Mouse (Mus musculus): ENCODE data around the gene Islr2. TPM values are rescaled to one million over a fixed set of nuclear protein-coding genes. Genes with fewer than 3 reads are reported as not detected.
A peak's percentile ranks its signal among the peaks of the same experiment; 100 is the strongest.

Islr2 gene
- polyA plus RNA-seq, 1 experiment from 2014 or later, result 6.6 TPM

DNA sequence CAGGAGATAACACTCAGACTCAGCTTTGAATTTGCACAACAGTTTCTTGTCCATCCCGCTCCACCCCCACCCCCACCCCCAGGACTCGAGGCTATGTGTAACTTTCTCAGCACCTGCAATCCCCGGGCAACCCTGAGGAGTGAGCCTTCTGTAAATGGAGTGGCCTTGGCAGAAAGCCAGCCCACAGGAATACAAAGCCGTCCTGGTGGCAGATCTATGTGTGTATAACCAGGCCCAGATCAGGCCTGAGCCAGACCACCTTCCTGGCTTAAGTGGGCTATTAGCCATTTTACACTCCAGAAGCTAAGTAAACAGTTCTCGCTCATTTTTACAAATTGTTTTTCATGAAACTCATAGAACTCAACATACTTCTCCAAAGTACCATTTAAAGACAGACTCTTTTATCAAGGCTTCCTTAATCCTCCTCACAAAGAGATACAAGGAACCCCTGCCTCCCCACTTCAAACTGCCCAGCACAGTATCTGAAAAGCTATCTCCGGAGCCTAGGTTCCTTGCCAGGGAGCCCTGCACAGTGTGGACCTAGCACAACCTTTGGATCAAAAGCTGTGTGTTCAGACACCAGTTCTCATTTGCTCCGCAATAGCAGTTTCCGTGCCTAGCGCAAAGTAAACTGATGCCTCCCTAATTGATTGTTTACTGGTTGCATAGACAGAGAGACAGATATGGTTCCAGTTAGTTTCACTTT, 37.8 kb upstream of the Islr2 start:
- Histone ChIP-seq H3K4me1 (replicated peaks) (peaks cover 5% of the 10 kb centered on the region), H3K27me3 (ENCODE audit: insufficient read depth, poor library complexity, severe bottlenecking) (no peaks in the 10 kb centered on the region), H3K9me3 (no peaks in the 10 kb centered on the region), H3K4me3 (no peak overlapping the region), H3K36me3 (no peaks in the 10 kb centered on the region), H3K27ac (no peak overlapping the region)
- 75% methylated on average over 9 of the region's 9 CpGs for WGBS
- DNase-seq (ENCODE audit: low spot score), result no peak

DNA sequence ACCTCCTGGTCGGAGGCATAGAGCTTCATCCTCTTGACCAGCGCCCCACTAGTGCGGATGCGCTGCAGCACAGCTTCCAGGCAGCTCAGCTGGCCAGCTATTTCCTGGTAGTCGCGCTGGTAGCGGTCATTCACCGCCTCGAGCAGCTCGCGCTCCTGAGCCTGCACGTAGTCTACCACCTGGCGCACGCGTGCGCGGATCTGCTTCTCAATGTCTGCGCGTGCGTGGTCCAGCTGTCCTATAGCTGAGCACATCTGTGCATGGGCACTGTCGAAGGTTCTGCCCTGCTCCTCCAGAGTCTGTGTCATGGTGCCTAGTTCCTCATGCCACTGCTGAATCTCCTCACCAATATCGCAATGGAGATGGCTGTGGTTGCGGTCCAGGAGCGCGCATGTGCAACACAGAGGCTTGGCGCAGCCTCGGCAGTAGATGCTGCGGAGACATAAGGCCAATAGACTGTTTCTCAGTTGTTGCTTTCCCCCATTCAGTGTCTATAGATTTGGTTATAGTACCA, 30.4 kb upstream of the Islr2 start:
- Histone ChIP-seq H3K27ac (no peak overlapping the region), H3K27me3 (ENCODE audit: insufficient read depth, poor library complexity, severe bottlenecking) (no peaks in the 10 kb centered on the region), H3K9me3 (no peaks in the 10 kb centered on the region), H3K36me3 (peaks cover 51% of the 10 kb centered on the region), H3K4me1 (replicated peaks) (no peaks in the 10 kb centered on the region), H3K4me3 (no peak overlapping the region)
- no peak for DNase-seq (ENCODE audit: low spot score)
- WGBS, result 97% methylated on average over 28 of the region's 28 CpGs

DNA sequence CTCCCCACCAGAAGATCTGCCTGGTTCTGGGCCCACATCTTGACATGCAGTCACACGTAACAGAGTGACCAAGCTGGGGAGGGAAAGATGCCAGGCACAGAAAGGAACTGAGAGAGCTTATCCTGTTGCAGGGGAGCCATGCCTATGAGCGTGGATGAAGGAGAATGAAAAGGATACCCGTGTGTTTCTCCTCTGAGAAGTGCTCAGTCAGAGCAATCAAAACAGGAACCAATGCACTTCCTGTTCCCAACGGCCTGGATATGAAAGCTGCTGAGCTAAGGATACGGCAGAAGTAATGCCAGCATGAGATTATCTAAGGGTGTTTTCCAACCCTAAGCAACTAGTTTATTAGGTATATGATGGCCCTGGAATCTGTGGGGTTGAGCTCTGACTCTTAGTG, 28.3 kb upstream of the Islr2 start:
- H3K27ac ChIP-seq, result no peak overlapping the region
- H3K36me3 ChIP-seq, result peaks cover 73% of the 10 kb centered on the region
- 78% methylated on average over 5 of the region's 5 CpGs for WGBS
- H3K4me1 ChIP-seq (replicated peaks), result no peaks in the 10 kb centered on the region
- no peak for DNase-seq (ENCODE audit: low spot score)
- H3K4me3 ChIP-seq, result no peak overlapping the region
- H3K27me3 ChIP-seq (ENCODE audit: insufficient read depth, poor library complexity, severe bottlenecking), result no peaks in the 10 kb centered on the region
- no peaks in the 10 kb centered on the region for H3K9me3 ChIP-seq

DNA sequence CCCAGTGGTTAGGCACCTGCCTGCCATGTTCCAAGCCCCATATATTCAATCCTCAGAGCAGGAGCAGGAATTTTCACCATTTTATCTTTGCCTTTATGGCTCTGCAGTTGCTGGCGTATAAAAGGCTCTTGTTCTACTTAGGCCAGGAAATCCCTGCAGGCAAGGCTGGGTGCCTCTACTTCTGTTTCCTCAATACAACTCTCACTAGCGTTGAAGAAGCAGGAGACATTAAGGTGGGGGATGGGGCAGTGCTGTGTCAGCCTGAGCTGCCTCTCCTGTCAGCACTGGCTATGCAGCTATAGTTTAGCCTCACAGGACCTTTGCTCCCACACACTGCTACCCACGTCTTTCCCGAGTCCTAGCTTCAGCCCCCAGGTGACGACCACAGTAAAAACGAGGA, 27.6 kb upstream of the Islr2 start:
- Histone ChIP-seq H3K9me3 (no peaks in the 10 kb centered on the region), H3K4me1 (replicated peaks) (no peaks in the 10 kb centered on the region), H3K4me3 (no peak overlapping the region), H3K27me3 (ENCODE audit: insufficient read depth, poor library complexity, severe bottlenecking) (no peaks in the 10 kb centered on the region), H3K36me3 (peaks cover 78% of the 10 kb centered on the region), H3K27ac (no peak overlapping the region)
- no peak for DNase-seq (ENCODE audit: low spot score)
- 68% methylated on average over 6 of the region's 6 CpGs for WGBS

DNA sequence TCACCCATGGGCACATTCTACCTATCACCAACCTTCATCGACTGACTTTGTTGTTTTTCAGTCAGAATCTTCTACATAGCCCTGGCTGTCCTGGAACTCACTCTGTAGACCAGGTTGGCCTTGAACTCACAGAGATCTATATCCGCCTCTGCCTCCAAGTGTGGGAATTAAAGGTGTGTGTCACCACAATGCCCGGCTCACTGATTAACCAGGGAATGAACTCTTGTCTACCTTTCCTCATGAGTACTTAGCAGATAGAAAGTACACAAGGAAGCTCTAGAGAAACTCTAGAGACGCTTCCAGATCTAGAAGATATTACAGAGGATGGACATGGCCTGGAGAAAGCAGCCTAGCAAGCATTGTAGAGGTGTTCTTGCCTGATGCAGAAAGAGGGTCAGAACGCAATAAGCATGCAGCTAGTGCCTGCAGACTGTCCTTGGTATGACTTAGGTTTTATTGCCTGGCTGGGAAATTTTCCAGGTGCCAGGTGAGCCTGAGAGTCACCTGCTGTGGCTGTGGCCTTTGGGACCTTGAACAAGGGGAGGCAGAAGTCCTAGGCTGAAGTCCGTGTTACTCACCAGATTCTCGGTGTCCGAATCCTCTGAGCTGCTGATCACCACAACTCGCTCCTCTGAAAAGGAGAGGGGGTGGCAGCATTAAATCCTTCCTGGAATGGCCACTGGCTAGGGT, 24.8 kb upstream of the Islr2 start:
- no peaks in the 10 kb centered on the region for H3K4me1 ChIP-seq (replicated peaks)
- peaks cover 81% of the 10 kb centered on the region for H3K36me3 ChIP-seq
- no peaks in the 10 kb centered on the region for H3K27me3 ChIP-seq (ENCODE audit: insufficient read depth, poor library complexity, severe bottlenecking)
- no peak for DNase-seq (ENCODE audit: low spot score)
- no peak overlapping the region for H3K4me3 ChIP-seq
- WGBS, result 94% methylated on average over 9 of the region's 9 CpGs
- no peaks in the 10 kb centered on the region for H3K9me3 ChIP-seq
- no peak overlapping the region for H3K27ac ChIP-seq

DNA sequence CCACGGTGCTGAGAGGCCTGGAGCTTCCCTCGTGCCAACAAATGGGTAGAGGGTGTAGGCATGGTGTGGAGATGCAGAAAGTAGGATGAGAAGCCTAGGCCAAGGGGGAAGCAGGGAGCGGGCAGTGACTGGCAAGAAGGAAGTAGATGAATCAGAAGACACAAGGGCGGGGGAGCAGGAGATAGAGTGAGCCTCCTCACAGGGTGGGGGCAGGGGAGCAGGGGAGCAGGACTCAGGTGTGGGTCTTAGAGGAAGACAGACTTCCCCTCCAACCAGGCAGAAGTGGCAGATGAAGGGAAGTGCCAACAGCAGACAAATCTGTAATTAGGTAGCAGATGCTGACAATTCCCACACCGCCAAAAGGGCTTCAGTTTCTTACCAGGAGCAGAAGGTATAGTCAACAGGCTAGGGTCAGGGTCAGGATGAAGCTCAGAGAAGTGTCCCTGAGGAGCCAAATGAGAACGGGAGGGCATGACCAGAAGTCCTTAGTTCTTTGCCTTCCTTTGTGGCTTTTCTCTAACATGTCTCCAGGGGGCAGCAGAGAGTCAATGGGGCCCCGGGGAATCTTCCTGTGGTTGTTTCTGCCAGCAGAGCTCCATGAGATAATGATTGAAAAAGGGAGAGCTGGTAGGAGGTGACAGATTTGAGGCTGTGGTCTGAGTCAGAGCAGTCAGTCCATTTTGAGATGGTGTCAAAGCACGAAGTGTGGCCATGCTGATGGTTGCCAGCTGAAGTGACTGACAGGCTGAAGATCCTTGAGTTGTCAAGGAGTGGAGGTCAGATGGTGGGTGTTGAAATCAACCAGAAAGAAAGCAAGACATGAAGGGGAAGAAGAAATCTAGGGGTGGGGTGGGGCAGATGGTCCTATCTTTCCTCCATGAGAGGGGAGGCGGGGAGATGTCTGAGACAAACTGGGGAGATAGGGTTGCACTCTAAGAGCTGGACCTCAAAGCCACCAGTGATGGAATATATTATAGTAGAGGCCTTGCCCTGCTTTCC, 22.1 kb upstream of the Islr2 start:
- Histone ChIP-seq H3K4me3 (no peak overlapping the region), H3K27ac (no peak overlapping the region), H3K9me3 (no peaks in the 10 kb centered on the region), H3K36me3 (peaks cover 66% of the 10 kb centered on the region), H3K27me3 (ENCODE audit: insufficient read depth, poor library complexity, severe bottlenecking) (no peaks in the 10 kb centered on the region), H3K4me1 (replicated peaks) (no peaks in the 10 kb centered on the region)
- DNase-seq (ENCODE audit: low spot score), result peak; percentile 40
- 66% methylated on average over 9 of the region's 9 CpGs for WGBS

DNA sequence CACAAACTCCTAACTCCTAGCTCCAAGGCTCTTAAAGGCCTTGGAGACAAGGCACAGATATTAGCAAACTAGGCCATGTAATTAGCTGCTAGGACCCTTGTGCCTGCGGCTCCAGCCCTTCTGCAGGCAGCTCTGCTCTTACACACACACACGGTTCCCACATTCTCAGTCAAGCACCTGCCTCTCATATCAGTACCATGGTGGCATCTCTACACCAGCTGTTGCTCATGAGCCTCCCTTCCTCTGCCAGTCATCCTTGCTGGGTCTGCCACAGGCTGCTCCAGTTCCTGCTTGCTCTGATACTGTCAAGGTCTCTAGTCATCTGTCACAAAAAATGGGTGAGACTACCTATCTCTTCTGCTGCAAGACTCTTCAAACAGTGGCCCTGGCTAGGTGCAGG, 20.2 kb upstream of the Islr2 start:
- Histone ChIP-seq H3K9me3 (no peaks in the 10 kb centered on the region), H3K27me3 (ENCODE audit: insufficient read depth, poor library complexity, severe bottlenecking) (no peaks in the 10 kb centered on the region), H3K36me3 (peaks cover 60% of the 10 kb centered on the region), H3K27ac (no peak overlapping the region), H3K4me3 (no peak overlapping the region), H3K4me1 (replicated peaks) (no peaks in the 10 kb centered on the region)
- no peak for DNase-seq (ENCODE audit: low spot score)
- WGBS, result 96% methylated on average over 2 of the region's 2 CpGs

DNA sequence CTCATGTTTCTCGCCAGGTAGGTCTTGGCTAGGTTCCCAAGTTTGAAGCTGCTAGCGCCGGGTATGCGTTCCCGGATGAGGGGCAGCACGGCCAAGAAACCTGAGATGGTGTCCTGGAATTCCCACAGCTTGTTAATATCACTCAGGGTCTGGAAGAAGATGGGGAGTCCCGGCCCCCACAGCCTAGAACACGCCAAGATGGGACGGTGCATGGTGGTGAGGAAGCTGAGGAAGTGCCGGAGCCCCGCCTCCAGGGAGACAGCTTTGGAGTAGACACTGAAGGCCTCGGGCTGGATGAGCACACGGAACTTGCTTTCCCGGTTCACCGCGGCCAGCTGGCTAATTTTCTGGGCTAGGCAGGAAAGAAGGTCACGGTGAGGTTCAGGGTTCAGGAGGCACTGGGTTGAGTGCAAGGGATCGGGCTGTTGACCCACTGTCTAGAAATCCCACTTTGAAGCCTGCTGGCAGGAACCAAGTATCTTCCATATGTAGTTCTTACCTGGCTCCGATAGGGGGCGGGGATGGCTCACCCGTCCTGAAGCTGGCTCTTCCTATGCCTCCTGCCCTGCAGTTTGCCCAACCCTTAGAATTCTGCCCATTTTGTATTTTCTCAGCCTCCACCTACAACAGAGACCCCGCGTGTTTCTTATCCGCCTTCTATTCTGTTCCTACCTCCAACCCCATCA, 16.2 kb upstream of the Islr2 start:
- Histone ChIP-seq H3K27me3 (ENCODE audit: insufficient read depth, poor library complexity, severe bottlenecking) (no peaks in the 10 kb centered on the region), H3K4me1 (replicated peaks) (peaks cover 5% of the 10 kb centered on the region; the same call in 1 of the 2 replicates), H3K9me3 (no peaks in the 10 kb centered on the region), H3K27ac (no peak overlapping the region), H3K4me3 (no peak overlapping the region), H3K36me3 (peaks cover 27% of the 10 kb centered on the region)
- peak; percentile 38 for DNase-seq (ENCODE audit: low spot score)
- 72% methylated on average over 24 of the region's 24 CpGs for WGBS

DNA sequence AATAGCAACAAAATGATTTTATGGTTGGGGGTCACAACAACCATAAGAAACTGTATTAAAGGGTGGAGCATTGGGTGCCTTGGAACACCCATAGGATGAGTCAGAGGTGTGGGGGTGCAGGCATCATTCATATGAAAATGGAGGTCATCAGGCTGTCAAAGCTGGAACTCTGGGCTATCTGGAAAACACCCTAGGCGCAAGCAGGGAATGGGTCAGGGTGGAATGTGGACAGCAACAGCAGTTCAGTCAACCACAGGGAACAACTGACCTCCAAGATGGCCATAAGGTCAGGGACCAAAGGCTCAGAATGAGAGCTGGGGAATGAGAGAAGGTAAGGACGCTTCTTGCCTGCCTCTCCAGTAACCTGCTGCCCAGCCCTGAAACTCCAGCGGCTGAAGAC, 14.4 kb upstream of the Islr2 start:
- Histone ChIP-seq H3K9me3 (no peaks in the 10 kb centered on the region), H3K36me3 (peaks cover 24% of the 10 kb centered on the region), H3K4me3 (no peak overlapping the region), H3K27me3 (ENCODE audit: insufficient read depth, poor library complexity, severe bottlenecking) (no peaks in the 10 kb centered on the region), H3K4me1 (replicated peaks) (peaks cover 20% of the 10 kb centered on the region), H3K27ac (no peak overlapping the region)
- WGBS, result 85% methylated on average over 3 of the region's 3 CpGs
- no peak for DNase-seq (ENCODE audit: low spot score)

DNA sequence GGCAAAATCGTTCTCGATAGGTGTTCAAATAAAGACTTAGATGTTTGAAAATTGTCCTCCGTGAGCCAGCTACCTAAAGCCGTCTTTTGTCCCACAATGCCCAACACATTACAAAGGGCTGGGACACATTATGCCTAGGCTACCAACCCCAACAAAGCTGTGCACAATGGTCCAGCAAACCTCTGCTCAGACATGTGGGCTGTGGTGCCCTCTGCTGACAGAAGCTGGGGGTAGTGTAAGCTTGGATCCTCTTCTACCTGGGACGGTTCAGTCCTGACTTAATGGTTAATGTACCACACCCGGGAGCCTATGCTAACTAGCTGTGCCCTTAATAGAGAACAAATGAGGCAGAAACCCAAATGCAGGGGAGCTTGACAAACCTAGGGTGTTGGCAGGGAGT, 12.3 kb upstream of the Islr2 start:
- peaks cover 15% of the 10 kb centered on the region for H3K36me3 ChIP-seq
- H3K4me1 ChIP-seq (replicated peaks), result peaks cover 20% of the 10 kb centered on the region
- H3K4me3 ChIP-seq, result no peak overlapping the region
- 0 out of 2 replicates have a peak, but pooled peaks cover 9% of the 10 kb centered on the region for H3K27me3 ChIP-seq (ENCODE audit: insufficient read depth, poor library complexity, severe bottlenecking)
- peak; percentile 36 for DNase-seq (ENCODE audit: low spot score)
- H3K9me3 ChIP-seq, result no peaks in the 10 kb centered on the region
- 53% methylated on average over 6 of the region's 6 CpGs for WGBS
- H3K27ac ChIP-seq, result no peak overlapping the region

DNA sequence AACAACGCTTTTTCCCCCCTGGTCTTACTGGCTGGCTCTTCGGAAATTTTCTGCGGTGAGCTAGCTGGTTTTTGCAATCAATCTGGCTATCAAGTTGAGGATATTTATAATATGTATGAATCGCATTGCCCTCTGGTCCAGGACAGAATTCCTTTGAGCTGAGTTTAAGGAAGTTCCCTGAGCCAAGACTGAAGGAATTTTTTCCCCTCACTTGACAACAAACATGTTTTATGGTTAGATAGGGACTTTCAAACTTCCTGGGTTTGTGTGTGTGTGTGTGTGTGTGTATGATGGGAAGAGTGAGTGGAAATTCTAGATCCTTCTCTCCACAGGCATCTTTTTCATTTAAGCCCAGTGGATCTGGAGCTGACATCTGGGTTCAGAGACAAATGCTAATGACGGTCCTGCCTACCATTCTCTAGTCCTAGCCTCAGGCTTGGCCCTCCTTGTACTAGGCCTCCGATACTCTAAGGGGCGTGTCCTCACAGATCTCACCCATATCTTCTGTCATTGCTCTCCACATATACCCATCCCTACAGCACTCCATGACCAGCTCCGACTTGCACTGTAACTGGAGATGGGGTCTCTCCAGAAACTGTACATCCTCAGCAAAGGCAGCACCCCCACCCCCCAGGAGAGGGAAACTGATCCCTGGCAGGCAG, 10.5 kb upstream of the Islr2 start:
- H3K36me3 ChIP-seq, result peaks cover 4% of the 10 kb centered on the region

DNA sequence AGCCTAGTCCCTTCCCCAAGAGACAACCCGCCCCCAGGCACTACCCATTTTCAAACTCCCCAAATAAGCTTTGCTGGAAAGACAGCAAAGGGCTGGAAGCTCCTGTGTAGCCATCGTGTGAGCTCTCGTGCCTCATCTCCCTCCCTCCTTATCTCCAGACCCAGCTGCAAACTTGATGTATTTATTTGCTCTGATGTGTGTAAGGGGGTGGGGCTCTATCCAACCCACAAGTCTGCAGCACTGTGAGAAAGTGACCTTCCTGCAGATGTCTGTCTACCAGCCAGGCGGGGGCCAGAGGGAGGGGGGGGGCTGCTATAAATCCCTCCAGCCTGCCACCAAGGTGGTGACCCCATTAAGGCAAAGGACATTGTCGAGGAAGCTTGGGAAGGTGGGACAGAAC, 9.7 kb upstream of the Islr2 start:
- Histone ChIP-seq H3K27me3 (ENCODE audit: insufficient read depth, poor library complexity, severe bottlenecking) (0 out of 2 replicates have a peak, but pooled peaks cover 9% of the 10 kb centered on the region), H3K36me3 (no peaks in the 10 kb centered on the region), H3K4me1 (replicated peaks) (peaks cover 20% of the 10 kb centered on the region), H3K27ac (no peak overlapping the region), H3K9me3 (no peaks in the 10 kb centered on the region), H3K4me3 (no peak overlapping the region)
- DNase-seq (ENCODE audit: low spot score), result no peak
- WGBS, result 41% methylated on average over 5 of the region's 5 CpGs

More for the DNA sequence above, 10.5 kb upstream of the Islr2 start:
- DNase-seq (ENCODE audit: low spot score), result no peak
- H3K9me3 ChIP-seq, result no peaks in the 10 kb centered on the region
- peaks cover 20% of the 10 kb centered on the region for H3K4me1 ChIP-seq (replicated peaks)
- H3K27me3 ChIP-seq (ENCODE audit: insufficient read depth, poor library complexity, severe bottlenecking), result 0 out of 2 replicates have a peak, but pooled peaks cover 9% of the 10 kb centered on the region
- no peak overlapping the region for H3K27ac ChIP-seq
- WGBS, result 69% methylated on average over 8 of the region's 8 CpGs
- no peak overlapping the region for H3K4me3 ChIP-seq
